In genomic region chr5:66139634-66140295, GRCm38 (mm10) we compare ENCODE assay signal across 15 mouse cellular contexts. TPM values are rescaled to one million over a fixed set of nuclear protein-coding genes. Genes with fewer than 3 reads are reported as not detected.
DNase-seq lines count a peak whose midpoint lies in the region; ATAC-seq lines count a peak whose summit lies in the region.
"Had no signal": no experiment of that assay in that cellular context is flagged by ENCODE, and none has a peak within 500 bp of the region (broad histone marks: within the 10 kb centered on the region; RNA-seq: fewer than 3 reads in every experiment).

No protein-coding gene starts in this region.

- H3K4me2 ChIP-seq in heart, embryonic 12.5 days: no peak overlapping the region
- H3K4me2 ChIP-seq: hindbrain, embryonic 14.5 days; midbrain, embryonic 11.5 days had no signal

- H3K4me3 ChIP-seq in heart, embryonic 12.5 days: no peak overlapping the region
- H3K4me3 ChIP-seq: left cerebral cortex, adult 2 months had no signal

- H3K4me1 ChIP-seq in heart, embryonic 12.5 days (replicated peaks): peaks cover 6% of the 10 kb centered on the region; the same call in 1 of the 2 replicates

- no peak overlapping the region for H3K27ac ChIP-seq in heart, embryonic 12.5 days (ENCODE audit: poor library complexity, severe bottlenecking)
- H3K27ac ChIP-seq: hindbrain, embryonic 14.5 days; left cerebral cortex, adult 2 months had no signal

- ATAC-seq in heart, embryonic 12.5 days (ENCODE audit: insufficient number of reproducible peaks, low FRiP score): no peak
- ATAC-seq: activated CD4-positive, CD25-positive, alpha-beta regulatory T cell, adult 4 months; forebrain, postnatal 0 days had no signal

- no peaks in the 10 kb centered on the region for H3K9me3 ChIP-seq in heart, embryonic 12.5 days (replicated peaks)

- DNase-seq in 416B (ENCODE audit: low read depth) (peak; percentile 69), ES-CJ7 (ENCODE audit: low read depth, low spot score) (peak; percentile 58)
- DNase-seq in induced T-regulatory cell, adult 2 months (ENCODE audit: low read depth): peak; percentile 37
- peak; percentile 61 to 77 for DNase-seq in kidney, postnatal 36 days
- DNase-seq in urinary bladder, postnatal 25 days (ENCODE audit: low spot score): no peak
- no peak for DNase-seq in heart, adult 11 months
- DNase-seq: forebrain, postnatal 0 days; heart, adult 18-20 months; lung, adult 2 months; right cerebral cortex, adult 18-20 months had no signal

- no peak overlapping the region for H3K9ac ChIP-seq in heart, embryonic 12.5 days
- H3K9ac ChIP-seq: forebrain, postnatal 0 days; hindbrain, embryonic 14.5 days had no signal

- no peaks in the 10 kb centered on the region for H3K36me3 ChIP-seq in heart, embryonic 12.5 days

- WGBS in heart, embryonic 12.5 days: 25% methylated on average over 6 of the region's 6 CpGs

- H3K27me3 ChIP-seq in heart, embryonic 12.5 days (replicated peaks): no peaks in the 10 kb centered on the region

RNA-seq across cellular contexts. Expression of gene Rbm47, which starts 33.2 kb away (rescaled TPM):
- polyA plus RNA-seq in heart, embryonic 12.5 days (2016; fragmentation: Nextera tagmentation; extraction: Ambion mirVana): 2.2 and 2.4 TPM in 2 replicates

Comparison
In these comparisons a context has a peak if more than half of its experiments do, and no peak if none do; other contexts are left out.
1. DNase-seq: peak in 416B (single experiment), ES-CJ7 (single experiment), induced T-regulatory cell, adult 2 months (single experiment) and kidney, postnatal 36 days (2 of 2); none in urinary bladder, postnatal 25 days (single experiment) and heart, adult 11 months (single experiment).